Mouse (Mus musculus) liver, adult 2 months (tissue): Measurements from ENCODE around the gene Nos1.

Experiments
- CTCF ChIP-seq: fragments of 200-500 bp; IDR thresholded peaks from 2 replicates; pipeline ENCODE4 v1.5.1; 2011; ENCODE audit warnings: low read depth, low read length, control low read depth
- POLR2A ChIP-seq: fragments of 200-500 bp; IDR thresholded peaks from 2 replicates; pipeline ENCODE4 v1.6.1; 2011; ENCODE audit warnings: low read length, control low read depth; ENCODE audit not compliant: insufficient read depth; ENCODE audit errors: extremely low read depth

DNA sequence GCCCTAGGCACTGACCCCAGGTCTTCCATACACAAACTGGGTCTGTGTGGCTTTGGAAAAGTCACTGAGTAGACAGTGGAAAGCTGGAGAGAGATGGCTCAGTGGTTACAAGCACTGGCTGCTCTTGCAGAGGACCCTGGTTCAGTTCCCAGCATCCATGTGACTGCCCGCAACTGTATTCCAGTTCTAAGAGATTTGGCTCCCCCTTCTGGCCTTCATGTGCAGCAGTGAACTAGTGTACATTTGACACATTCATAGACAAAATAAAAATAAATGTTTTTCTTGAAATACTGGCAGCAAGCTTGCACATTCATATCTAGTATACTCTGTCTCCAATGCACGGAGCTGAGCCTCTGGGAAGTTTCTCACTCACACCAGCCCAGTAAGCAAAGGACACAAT, 147.7 kb downstream of the Nos1 start:
- TF ChIP-seq CTCF (no peak), POLR2A (no peak)
